Mouse (Mus musculus) left cerebral cortex, adult 9 months (tissue): ENCODE results near the gene Gucy2f.
"Not testable (repeated sequence)": the region's sequence is repeated elsewhere in the genome, so short reads cannot be mapped to it uniquely, and the experiment has no call there.

ENCODE experiments used
- DNase-seq, 2 experiments: peaks; one replicate each; pipeline ENCODE4 v3.0.0; 2022; ENCODE audit warnings: low spot score in 2 of 2

Gucy2f gene

DNA sequence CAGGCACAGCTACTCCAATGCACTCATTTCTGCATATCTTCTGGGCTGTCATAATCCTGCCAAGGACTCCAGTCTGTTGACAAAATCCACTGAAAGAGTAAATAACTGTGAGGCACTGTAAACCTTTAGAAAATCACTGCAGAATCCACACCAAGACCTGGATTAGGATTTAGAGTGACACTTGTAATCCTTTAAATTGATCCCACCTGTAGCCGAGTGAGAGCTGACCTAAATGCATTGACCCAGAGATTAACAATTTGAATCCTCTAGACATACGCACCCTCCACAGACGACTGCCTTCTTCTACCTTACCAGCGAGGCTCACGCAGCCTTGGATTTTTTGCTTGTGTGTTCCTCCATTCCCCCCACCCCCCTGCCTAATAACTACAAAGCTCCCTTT is at the start of gene Gucy2f:
TSS of gene Gucy2f (minus strand) at position 101 of the 400 bp plus-strand sequence.
- DNase-seq: no peak

- no peak for DNase-seq
These were observed 49.1 kb upstream of the Gucy2f start for GRCm38 (mm10) chrX:142245682-142246327.

DNA sequence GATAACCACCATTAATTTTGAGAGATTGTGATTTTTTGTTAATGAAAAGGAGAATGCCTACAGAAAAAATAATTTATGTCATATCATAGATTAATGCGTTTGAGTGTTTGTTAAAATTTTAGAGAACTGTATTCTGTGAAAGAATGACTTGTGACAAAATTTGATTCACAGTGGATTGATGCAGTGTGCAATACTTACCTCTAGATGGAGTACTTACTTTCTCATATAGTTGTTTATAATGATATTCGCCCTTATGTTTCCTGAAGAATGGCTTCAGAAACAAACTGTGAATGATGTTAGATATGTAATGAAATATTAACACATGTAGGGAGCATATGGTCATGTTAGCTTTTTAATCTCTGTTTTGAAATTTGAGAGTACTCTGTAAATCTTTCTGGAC is 40.4 kb upstream of the Gucy2f start:
- no peak for DNase-seq

- not testable (repeated sequence) for DNase-seq
These were observed 39.4 kb upstream of the Gucy2f start for GRCm38 (mm10) chrX:142236146-142236545.

- DNase-seq: no peak
These were observed 32.0 kb upstream of the Gucy2f start for GRCm38 (mm10) chrX:142228769-142229158.

GRCm38 (mm10) chrX:142228055-142228768 is 31.5 kb upstream of the Gucy2f start:
- peak in 1 of 2 experiments; percentile 73 for DNase-seq

- DNase-seq: no peak
These were observed 30.8 kb upstream of the Gucy2f start for GRCm38 (mm10) chrX:142227398-142228054.

GRCm38 (mm10) chrX:142226542-142226941 is 29.8 kb upstream of the Gucy2f start, which contains the start of gene Nxt2:
Gene Nxt2 (plus strand): TSS chrX:142226770.
- DNase-seq: no peak

DNA sequence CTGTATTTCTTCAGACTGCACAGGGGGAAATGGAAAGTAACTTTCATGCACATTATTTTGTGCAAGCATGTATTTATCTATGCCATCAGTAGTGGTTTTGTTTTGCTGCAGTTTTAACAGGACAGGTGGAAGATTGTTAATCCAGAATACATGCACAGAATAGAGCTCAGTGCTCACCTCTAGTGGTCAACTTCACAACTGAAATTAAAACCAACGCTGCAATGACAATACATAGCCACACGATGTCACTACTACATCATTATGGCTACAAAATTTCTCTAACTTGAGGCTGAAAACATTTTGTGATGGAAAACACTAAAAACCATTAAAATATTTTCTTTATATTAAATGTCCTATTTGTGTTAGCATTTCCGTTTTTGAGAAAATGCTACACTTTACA is 3.6 kb upstream of the Gucy2f start:
- peak; percentile 11 to 71 for DNase-seq

- no peak for DNase-seq
These were observed 1.2 kb downstream of the Gucy2f start for GRCm38 (mm10) chrX:142195551-142195950.

DNA sequence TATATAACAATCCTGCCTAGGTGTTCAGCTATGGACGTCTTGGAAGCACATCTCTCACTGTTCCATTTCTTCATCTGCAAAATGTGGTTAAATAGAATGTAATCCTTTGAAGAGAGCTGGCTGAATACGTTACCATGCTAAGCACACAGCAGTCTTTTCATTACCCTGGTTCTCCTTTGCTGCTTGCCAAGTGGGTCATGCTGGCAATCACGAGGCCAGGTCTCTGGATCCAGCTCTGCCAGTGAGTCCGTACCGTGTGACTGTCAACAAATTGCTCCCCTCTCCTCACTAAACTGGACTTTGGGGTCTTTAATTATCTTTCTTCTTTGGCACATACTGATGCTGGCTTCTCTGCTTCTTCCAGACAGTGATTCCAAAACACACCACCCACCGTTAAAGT is 2.3 kb downstream of the Gucy2f start:
- peak in 1 of 2 experiments; percentile 8 for DNase-seq

DNA sequence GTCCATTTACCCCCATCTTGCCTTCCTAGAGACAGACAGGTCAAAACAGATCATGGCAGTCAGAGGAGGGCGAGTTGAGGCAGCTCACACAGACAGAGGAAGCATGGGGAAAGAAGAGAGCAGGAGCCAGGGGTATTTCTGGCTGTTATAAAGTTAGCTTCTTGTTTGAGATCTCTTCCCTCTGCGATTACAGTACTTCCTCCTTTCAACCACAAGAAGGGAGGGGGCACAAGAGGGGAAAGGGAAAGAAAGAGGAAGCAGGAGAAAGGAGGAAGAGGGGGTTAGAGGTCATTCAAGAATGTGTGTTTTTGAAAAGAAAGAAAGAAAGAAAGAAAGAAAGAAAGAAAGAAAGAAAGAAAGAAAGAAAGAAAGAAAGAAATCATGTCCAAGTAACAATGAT is 6.4 kb downstream of the Gucy2f start:
- no peak for DNase-seq

GRCm38 (mm10) chrX:142189023-142189703 is 7.6 kb downstream of the Gucy2f start:
- DNase-seq: peak in 1 of 2 experiments; percentile 30

GRCm38 (mm10) chrX:142182026-142182425 is 14.7 kb downstream of the Gucy2f start:
- DNase-seq: no peak

- no peak for DNase-seq
These were observed 19.8 kb downstream of the Gucy2f start for GRCm38 (mm10) chrX:142176981-142177380.

- no peak for DNase-seq
These were observed 81.0 kb downstream of the Gucy2f start for GRCm38 (mm10) chrX:142115779-142116178.

DNA sequence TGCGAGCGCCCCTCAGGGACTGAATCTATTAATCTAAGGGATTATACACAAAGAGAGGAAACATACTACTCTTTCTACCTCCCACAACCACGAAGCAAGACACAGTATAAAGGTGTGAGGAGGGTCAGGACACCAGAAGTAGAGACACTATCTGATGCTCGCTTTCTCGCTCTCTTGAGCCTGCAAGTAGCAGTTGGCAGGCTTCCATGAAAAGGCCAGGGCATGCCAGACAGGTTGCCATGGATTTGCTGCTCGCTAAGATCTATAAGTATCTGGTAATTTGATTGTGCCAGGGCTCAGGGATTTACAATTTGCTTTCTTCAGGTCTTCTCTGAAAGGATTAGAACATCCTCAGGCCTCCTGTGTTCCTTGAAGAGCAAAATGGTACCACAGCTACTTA is 85.5 kb downstream of the Gucy2f start:
- no peak for DNase-seq

DNA sequence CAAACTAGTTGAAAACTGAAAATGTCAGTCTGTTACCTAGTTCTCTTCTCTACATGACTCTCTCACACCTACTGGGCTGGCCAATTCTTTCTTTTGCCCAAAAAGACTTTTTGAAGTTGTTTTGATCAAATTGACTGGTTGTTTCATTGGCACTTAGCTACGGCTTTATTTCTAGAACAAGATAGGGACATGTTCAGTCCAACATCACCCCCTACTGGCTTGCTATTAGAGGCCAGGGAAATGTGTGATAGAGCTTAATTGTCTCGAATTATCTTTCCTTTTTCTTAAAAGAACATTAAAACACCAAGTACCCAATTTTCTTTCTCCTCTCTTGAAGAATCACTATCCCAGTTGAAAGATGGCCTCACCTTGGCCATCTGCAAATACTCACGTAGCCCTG is 99.8 kb downstream of the Gucy2f start:
- DNase-seq: peak in 1 of 2 experiments; percentile 38

DNA sequence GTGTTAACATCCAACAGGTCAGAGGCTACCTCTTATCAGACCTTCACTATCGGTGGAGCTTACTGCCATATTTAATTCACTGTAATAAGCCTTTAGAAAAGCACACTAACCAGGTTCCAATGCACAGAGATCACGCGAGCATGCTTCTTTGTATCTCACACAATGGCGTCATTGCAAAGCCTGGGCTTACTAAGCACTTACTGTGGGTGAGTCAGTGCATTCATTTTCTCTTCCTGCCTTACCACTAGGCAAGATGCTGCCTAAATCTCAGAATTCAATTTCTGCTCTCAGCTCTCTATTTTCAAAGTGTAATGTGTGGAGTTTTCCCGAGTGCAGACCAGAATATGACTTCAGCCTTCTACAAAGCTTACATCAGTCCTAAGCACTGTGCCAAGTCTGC is 101.2 kb downstream of the Gucy2f start:
- no peak for DNase-seq

- no peak for DNase-seq
These were observed 134.1 kb downstream of the Gucy2f start for GRCm38 (mm10) chrX:142062585-142062984.
